Mouse (Mus musculus): ENCODE results near the gene Mettl17. TPM values are rescaled to one million over a fixed set of nuclear protein-coding genes. Genes with fewer than 3 reads are reported as not detected.

Gene Mettl17
- polyA plus RNA-seq, 1 experiment from 2014 or later, result 86.0 TPM

DNA sequence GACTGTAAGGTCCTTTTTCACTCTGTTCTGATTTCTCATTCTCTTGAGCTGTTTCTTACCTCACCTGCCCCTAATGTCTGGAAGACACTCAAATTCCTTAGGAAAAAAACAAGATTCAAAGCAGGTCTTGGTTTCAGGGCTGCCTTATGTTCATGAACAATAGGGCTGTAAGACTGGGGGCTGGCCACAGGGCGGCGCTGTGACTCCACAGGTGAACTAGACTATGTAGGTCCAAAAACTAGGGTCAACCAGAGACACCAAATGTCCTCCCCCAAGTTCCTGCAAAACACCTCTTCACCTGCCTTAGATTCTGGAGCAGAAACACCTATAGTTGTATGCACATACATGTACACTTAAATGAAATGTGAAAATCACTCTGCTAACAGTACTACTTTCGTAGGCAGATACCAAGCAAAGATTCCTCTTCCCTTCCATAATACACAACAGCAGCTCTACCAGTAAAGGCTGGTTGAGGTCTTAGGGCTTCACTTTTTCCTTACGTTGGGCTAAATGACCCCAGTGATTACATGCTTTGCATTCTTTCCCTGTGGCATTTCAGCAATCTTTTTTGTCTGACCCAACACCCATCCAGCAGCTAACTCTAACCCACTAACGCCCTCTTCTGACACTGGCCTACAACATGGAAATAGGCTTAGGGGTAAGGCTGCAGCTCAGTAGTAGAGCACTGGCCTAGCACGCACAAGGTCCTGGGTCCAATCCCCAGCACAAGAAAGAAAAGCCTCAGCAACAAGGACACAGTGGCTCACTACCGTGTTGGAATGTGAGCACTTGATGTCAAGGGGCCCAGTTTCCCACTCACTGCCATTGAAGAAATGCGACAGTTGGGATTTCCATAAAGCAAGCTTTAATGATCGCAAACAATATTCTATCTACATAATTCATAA is 18.4 kb downstream of the Mettl17 start:
- WGBS, result 61% methylated on average over 9 of the region's 9 CpGs
- ATAC-seq (ENCODE audit: low FRiP score), result peak; percentile 73
- 0 out of 2 replicates have a peak, but pooled peaks cover 3% of the 10 kb centered on the region for H3K36me3 ChIP-seq
- no peak overlapping the region for H3K4me3 ChIP-seq
- H3K4me2 ChIP-seq, result no peak overlapping the region
- no peaks in the 10 kb centered on the region for H3K9me3 ChIP-seq
- no peak overlapping the region for H3K27ac ChIP-seq
- H3K4me1 ChIP-seq (replicated peaks), result no peaks in the 10 kb centered on the region
- H3K9ac ChIP-seq, result no peak overlapping the region
- H3K27me3 ChIP-seq, result no peaks in the 10 kb centered on the region

DNA sequence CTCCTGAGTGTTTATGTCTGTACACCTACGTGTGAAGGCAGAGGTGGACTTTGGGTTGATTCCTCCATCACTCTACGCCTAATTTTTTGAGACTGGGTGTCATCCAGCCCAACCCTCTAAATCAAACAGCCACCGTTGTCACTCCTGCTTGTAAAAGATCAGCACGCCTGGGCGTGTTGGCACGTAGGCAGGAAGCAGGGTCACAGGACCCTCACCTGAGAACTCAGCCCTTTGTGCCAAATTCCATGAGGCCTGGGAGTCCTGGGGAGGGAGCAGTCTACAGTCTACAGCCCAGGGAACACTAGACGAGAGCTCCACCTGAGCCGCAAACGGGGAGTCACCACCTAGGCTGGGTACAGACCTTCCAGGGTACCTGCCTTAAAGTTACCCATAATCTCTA is 19.1 kb downstream of the Mettl17 start:
- Histone ChIP-seq H3K9ac (no peak overlapping the region), H3K4me3 (no peak overlapping the region), H3K4me1 (replicated peaks) (no peaks in the 10 kb centered on the region), H3K4me2 (no peak overlapping the region), H3K9me3 (no peaks in the 10 kb centered on the region), H3K27me3 (no peaks in the 10 kb centered on the region), H3K36me3 (0 out of 2 replicates have a peak, but pooled peaks cover 3% of the 10 kb centered on the region), H3K27ac (no peak overlapping the region)
- no peak for ATAC-seq (ENCODE audit: low FRiP score)
- WGBS, result 94% methylated on average over 9 of the region's 9 CpGs

DNA sequence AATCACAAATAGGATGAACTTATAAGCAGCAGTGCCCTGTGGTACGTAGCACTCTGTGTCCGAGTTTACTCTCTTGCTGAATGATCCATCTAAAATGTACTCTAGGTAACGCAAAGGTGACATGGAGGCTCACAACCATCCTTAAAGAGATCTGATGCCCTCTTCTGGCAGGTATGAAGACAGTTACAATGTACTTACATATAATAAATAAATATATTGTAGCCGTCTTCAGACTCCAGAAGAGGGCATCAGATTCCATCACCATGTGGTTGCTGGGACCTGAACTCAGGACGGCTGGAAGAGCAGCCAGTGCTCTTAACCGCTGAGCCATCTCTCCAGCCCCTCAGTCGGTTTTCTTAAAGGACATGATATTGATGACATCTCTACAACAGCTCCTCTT is 20.1 kb downstream of the Mettl17 start:
- no peak overlapping the region for H3K4me3 ChIP-seq
- 0 out of 2 replicates have a peak, but pooled peaks cover 3% of the 10 kb centered on the region for H3K36me3 ChIP-seq
- no peaks in the 10 kb centered on the region for H3K27me3 ChIP-seq
- no peak for ATAC-seq (ENCODE audit: low FRiP score)
- no peaks in the 10 kb centered on the region for H3K9me3 ChIP-seq
- no peak overlapping the region for H3K9ac ChIP-seq
- H3K27ac ChIP-seq, result no peak overlapping the region
- WGBS, result 73% methylated on average over 7 of the region's 7 CpGs
- H3K4me1 ChIP-seq (replicated peaks), result no peaks in the 10 kb centered on the region
- no peak overlapping the region for H3K4me2 ChIP-seq

DNA sequence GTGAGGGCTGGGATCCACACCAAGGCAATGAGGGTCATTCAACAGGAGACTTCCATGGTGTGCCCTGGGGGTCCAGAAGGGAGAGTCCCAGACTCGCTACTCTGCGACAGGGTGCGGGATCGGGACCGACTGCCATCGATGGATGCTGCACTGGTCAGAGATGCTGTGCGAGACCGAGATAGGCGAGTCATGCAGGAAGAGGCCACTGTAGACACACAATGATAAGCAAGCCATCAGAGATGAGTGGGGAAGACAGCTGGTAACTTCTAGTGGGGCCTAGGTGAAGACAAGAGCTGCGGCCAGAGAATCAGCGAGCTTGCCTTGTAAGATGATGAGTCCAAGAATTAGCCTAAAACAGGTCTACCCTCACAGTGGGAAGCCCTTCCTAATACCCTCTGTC is 21.5 kb downstream of the Mettl17 start:
- Histone ChIP-seq H3K9ac (no peak overlapping the region), H3K36me3 (0 out of 2 replicates have a peak, but pooled peaks cover 3% of the 10 kb centered on the region), H3K4me1 (replicated peaks) (peaks cover under 1% of the 10 kb centered on the region; the same call in 1 of the 2 replicates), H3K4me3 (no peak overlapping the region), H3K4me2 (no peak overlapping the region), H3K27me3 (peaks cover 3% of the 10 kb centered on the region; the same call in 1 of the 2 replicates), H3K27ac (no peak overlapping the region), H3K9me3 (no peaks in the 10 kb centered on the region)
- WGBS, result 94% methylated on average over 11 of the region's 11 CpGs
- ATAC-seq (ENCODE audit: low FRiP score), result no peak

DNA sequence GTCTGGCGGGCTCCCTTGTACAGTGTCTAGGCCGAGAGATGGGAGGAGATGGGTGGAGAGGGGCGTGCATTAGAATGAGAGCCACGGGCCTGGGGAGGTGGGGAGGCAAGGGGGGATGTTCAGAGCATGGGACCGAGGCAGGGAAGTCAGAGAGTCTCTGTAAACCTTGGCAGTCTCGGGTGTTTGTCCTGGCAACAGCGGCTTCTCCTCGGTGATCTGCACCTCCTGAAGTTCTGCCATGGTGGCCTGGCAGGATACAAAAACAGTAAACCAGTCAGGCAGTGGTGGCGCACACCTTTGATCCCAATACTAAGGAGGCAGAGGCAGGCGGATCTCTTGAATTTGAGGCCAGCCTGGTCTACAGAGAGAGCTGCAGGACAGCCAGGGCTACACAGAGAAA is 26.7 kb downstream of the Mettl17 start:
- no peak for ATAC-seq (ENCODE audit: low FRiP score)
- Histone ChIP-seq H3K4me1 (replicated peaks) (peaks cover 23% of the 10 kb centered on the region), H3K4me3 (no peak overlapping the region), H3K9me3 (no peaks in the 10 kb centered on the region), H3K27me3 (peaks cover 24% of the 10 kb centered on the region), H3K4me2 (peak overlapping the region; percentile 98), H3K27ac (no peak overlapping the region), H3K36me3 (no peaks in the 10 kb centered on the region), H3K9ac (no peak overlapping the region)
- 91% methylated on average over 10 of the region's 10 CpGs for WGBS

DNA sequence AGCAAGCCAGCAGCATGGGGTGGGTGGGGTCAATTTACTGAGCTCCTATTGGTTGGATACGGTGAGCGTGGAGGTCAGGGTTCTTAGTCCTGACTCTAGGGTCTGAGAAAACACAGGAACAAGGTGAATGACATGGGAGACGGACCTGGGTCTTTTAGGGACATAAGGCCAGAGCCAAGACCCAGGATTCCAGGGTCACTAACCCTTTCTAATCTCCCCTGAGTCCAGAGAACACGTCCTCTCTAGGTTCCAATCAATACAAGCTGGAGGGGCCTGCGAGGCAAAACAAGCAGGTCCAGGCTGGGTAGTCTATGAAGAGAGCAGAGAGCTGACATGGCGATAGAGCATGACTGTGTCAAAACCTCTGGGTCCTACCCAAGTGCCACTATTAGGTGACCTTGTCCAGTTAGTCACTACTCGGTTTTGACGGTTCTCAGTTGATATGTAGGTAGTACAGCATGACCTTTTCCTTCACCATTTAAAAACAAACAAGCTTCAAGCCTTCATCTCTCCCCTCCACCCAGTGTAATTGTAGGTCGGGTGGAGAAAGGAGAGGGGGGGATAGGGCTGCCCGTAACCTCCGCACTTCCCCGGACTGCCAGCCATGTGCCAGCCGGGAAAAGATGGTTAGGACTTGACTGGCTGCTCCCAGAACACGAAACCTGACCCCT is 27.9 kb downstream of the Mettl17 start:
- Histone ChIP-seq H3K36me3 (no peaks in the 10 kb centered on the region), H3K4me1 (replicated peaks) (peaks cover 23% of the 10 kb centered on the region), H3K27me3 (peaks cover 24% of the 10 kb centered on the region), H3K9ac (peak overlapping the region; percentile 83), H3K4me2 (peak overlapping the region; percentile 98), H3K9me3 (no peaks in the 10 kb centered on the region), H3K4me3 (peak overlapping the region; percentile 64), H3K27ac (peak overlapping the region; percentile 81; the same call in 1 of the 2 replicates)
- 9% methylated on average over 14 of the region's 14 CpGs for WGBS
- peak; percentile 41 for ATAC-seq (ENCODE audit: low FRiP score)

DNA sequence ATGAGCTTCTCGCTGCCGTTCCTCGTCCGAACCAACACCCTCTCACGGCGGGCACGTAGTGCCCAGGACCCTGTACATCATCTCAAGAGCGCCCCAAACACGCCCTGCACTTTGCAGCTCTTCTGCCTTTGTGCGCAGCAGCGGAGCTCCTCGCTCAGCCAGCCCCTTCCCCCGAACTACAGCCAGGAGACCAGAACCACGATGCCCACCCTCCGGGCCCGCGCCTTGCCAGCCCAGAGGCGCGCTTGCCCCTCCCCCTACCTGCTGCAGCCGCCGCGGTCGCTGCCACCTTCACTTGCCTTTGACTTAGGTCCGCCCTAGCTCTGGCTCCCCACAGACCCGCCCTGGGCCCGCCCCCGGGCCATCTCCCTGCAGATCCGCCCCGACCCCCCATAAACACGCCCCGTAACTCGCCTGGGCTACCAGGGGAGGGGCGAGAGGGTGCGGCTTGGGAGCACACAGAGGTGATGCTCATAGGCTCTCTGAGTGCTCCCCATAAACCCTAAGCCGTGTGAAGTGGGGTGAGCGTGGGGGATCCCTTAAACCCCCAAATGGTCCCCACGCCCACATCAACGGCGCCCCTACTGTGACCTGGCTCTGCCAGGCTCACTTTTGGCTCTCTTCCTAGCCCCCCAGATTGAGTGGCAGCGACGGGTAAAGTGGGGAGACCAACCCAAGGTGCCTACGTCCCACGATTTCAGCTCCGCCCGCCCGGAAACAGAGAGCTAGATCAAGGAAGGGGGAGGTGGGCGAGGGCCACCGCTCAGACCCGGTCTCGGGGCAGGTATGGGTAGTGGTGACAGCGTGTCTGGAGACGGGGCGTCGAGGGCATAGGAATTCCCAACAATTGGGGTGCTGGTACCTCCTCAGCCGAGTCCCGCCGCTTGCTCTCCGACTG is 28.7 kb downstream of the Mettl17 start:
- Histone ChIP-seq H3K9me3 (no peaks in the 10 kb centered on the region), H3K27ac (peak overlapping the region; percentile 81), H3K4me2 (peak overlapping the region; percentile 98), H3K4me1 (replicated peaks) (peaks cover 23% of the 10 kb centered on the region), H3K9ac (peak overlapping the region; percentile 83), H3K36me3 (no peaks in the 10 kb centered on the region), H3K27me3 (peaks cover 24% of the 10 kb centered on the region), H3K4me3 (peak overlapping the region; percentile 64)
- under 1% methylated on average over 58 of the region's 58 CpGs for WGBS
- peak; percentile 71 for ATAC-seq (ENCODE audit: low FRiP score)

DNA sequence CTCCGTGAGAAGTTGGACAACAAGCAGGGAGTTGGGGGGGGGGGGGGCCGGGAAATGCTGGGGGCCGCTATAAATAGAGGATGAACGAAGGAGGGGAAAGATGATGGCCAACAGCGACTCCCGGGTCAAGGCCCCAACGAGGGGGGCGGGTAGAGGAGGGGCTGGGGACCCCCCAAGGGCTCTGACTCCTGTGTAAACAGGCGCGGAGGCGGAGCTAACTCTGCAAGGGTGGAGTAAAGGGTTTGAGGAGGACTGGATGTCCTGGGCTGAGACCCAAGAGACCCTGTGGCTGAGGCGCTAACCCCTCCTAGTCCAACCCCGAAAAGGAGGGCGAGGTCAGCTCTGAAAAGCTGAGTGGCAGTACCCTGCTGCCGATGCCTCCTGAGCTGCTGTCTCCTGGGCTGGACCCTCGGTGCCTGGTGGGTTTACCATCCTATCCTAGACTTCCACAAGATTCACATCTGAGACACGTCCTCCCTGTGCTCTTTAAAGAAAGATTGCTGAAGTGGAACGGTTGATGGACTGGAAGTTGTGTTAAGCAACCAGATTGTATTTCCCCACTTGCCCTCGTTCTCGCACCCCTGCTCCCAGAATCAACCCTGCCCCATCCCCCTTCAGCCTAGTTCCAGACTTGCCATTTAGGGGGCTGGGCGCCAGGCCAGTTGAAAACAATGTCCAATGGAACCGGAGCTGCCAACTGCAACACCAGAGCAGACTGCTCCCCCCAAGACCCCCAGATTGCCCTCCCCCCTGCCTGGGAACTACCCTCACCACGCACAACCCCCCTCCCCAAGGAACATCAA is 29.5 kb downstream of the Mettl17 start, which contains the start of gene Ndrg2:
TSS of gene Ndrg2 (minus strand) at position 199 of the 803 bp plus-strand sequence.
- Histone ChIP-seq H3K27ac (peak within 1 kb of the TSS; percentile 81), H3K4me3 (peak within 1 kb of the TSS; percentile 64), H3K9me3 (no peaks in the 10 kb centered on the region), H3K27me3 (peaks cover 24% of the 10 kb centered on the region), H3K4me1 (replicated peaks) (peaks cover 23% of the 10 kb centered on the region), H3K4me2 (peak within 1 kb of the TSS; percentile 98), H3K9ac (peak within 1 kb of the TSS; percentile 83), H3K36me3 (no peaks in the 10 kb centered on the region)
- peak; percentile 78 for ATAC-seq (ENCODE audit: low FRiP score)
- 2% methylated on average over 21 of the region's 23 CpGs for WGBS

DNA sequence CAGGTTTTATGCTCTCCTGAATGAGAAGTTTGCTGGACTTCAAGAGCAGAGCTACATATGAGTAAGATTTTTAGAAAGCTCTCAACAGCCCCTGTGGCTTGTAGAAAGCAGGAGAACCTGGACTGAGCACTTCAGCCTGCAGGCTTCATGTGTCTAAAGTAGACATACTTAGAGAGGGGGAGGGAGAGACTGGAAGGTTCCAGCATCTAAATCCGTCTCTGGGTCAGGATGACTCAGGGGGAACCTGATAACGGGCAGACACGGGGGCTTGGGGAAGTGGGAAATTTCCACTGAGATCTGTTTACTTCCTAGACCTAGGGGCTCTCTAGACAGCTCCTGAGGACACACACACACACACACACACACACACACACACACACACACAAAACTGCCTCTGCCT is 30.4 kb downstream of the Mettl17 start:
- H3K27ac ChIP-seq, result peak overlapping the region; percentile 77
- 53% methylated on average over 3 of the region's 3 CpGs for WGBS
- no peak overlapping the region for H3K4me2 ChIP-seq

DNA sequence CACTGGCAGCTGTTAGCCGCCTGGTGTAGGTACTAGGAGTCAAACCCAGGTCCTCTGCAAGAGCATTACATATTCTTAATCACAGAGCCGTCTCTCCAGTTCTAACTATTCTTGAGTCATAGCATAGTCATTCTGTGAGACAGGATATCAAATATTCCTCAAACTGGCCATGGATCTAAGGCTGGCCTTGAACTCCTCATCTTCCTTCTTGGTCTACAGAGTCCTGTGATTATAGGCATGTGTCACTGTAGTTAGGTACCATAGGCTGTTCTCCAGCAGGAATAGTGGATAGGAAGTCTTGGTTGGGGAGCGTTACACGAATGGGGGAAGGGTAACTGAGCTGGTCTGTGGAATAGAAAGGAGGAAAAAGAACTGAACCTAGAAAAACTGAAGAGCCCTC is 31.9 kb downstream of the Mettl17 start:
- no peaks in the 10 kb centered on the region for H3K9me3 ChIP-seq
- no peak for ATAC-seq (ENCODE audit: low FRiP score)
- H3K27ac ChIP-seq, result no peak overlapping the region
- no peaks in the 10 kb centered on the region for H3K36me3 ChIP-seq
- H3K27me3 ChIP-seq, result peaks cover 17% of the 10 kb centered on the region
- H3K4me3 ChIP-seq, result no peak overlapping the region
- no peak overlapping the region for H3K4me2 ChIP-seq
- H3K9ac ChIP-seq, result no peak overlapping the region
- peaks cover 21% of the 10 kb centered on the region for H3K4me1 ChIP-seq (replicated peaks)
- WGBS, result 87% methylated on average over 4 of the region's 4 CpGs

More for the DNA sequence above, 30.4 kb downstream of the Mettl17 start:
- peaks cover 24% of the 10 kb centered on the region for H3K27me3 ChIP-seq
- H3K9me3 ChIP-seq, result no peaks in the 10 kb centered on the region
- no peak overlapping the region for H3K9ac ChIP-seq
- ATAC-seq (ENCODE audit: low FRiP score), result no peak
- H3K4me3 ChIP-seq, result no peak overlapping the region
- H3K36me3 ChIP-seq, result no peaks in the 10 kb centered on the region
- peaks cover 23% of the 10 kb centered on the region for H3K4me1 ChIP-seq (replicated peaks)

DNA sequence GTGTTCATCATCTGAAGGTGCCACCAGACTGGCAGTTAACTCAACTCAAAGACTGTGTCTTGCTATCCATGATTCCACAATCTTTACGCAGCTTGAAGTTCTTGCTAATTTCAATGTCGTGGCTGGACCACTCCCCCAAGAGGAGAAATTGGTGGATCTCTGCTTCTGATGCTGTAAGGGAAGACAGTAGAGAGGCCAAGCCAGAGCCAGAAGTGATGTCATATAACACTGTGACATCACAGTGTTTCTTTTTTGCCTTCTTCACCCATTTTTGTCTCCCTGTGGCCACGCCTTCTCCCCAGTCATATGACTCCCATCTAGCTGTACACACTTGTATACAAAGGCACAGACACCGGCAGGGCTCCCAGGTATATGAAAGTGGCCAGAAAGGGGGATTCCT is 33.5 kb downstream of the Mettl17 start, which contains the start of gene Tppp2:
TSS of gene Tppp2 (plus strand) at position 301 of the 400 bp plus-strand sequence.
- ATAC-seq (ENCODE audit: low FRiP score), result no peak
- Histone ChIP-seq H3K9me3 (no peaks in the 10 kb centered on the region), H3K9ac (no peak within 1 kb of the TSS), H3K27ac (no peak within 1 kb of the TSS), H3K27me3 (peaks cover 11% of the 10 kb centered on the region; the same call in 1 of the 2 replicates), H3K4me1 (replicated peaks) (peaks cover 21% of the 10 kb centered on the region), H3K36me3 (no peaks in the 10 kb centered on the region), H3K4me3 (no peak within 1 kb of the TSS), H3K4me2 (no peak within 1 kb of the TSS)
- WGBS, result 95% methylated on average over 4 of the region's 4 CpGs

All from hindbrain, embryonic 13.5 days (tissue).